In the genomic region with DNA sequence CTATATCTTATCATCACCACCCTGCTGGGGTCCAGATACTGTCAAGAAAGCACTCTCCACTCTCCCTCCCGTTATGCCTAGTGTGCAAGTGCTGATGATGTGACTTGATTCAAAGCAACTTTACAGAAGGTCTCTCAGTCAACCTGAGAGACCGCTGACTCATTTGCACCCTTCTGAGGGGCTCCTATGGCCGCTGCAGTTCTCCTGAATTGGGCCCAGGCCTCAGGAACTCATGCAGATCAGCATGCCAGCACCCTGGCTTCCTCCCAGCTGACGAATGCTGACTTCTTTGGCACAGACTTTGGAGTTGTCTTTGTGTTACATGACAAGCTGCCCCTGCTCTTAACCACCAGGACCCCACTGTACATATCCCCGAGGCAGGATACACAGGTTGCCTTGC, we compare ENCODE assay signal across 27 mouse cellular contexts. TPM values are rescaled to one million over a fixed set of nuclear protein-coding genes. Genes with fewer than 3 reads are reported as not detected.
DNase-seq lines count a peak whose midpoint lies in the region; ATAC-seq and TF ChIP-seq lines count a peak whose summit lies in the region.
"Had no signal": no experiment of that assay in that cellular context is flagged by ENCODE, and none has a peak within 500 bp of the region (broad histone marks: within the 10 kb centered on the region; RNA-seq: fewer than 3 reads in every experiment).

No protein-coding gene starts in this region.

- peak; percentile 61 for TF ChIP-seq EP300 in CH12.LX (IDR thresholded peaks at IDR 0.05; ENCODE audit: low read length)

- TF ChIP-seq CTCF in CH12.LX (conservative IDR thresholded peaks at IDR 0.05 in 1 of 2, IDR thresholded peaks at IDR 0.05 in 1 of 2; ENCODE audit: low read depth in 2 of 2, low read length in 2 of 2): no peak

- no peaks in the 10 kb centered on the region for H3K9me3 ChIP-seq in CH12.LX (replicated peaks; ENCODE audit: low read length)
- H3K9me3 ChIP-seq: G1E had no signal

- no peaks in the 10 kb centered on the region for H3K36me3 ChIP-seq in CH12.LX (replicated peaks in 1 of 2; ENCODE audit: control insufficient read depth in 1 of 2, insufficient read depth in 1 of 2, low read length in 1 of 2)
- H3K36me3 ChIP-seq: G1E had no signal

- dilution Hi-C loops in CH12.LX (cut with MboI; ENCODE audit: extremely low pct_ligation_motif_present, extremely low pct_unique_long_range_greater_than_20kb, low sequenced_read_pairs): no loop called here

- H3K79me2 ChIP-seq in CH12.LX (replicated peaks; ENCODE audit: control insufficient read depth, extremely low read depth, insufficient read depth, poor library complexity, severe bottlenecking): no peaks in the 10 kb centered on the region

- H3K4me1 ChIP-seq in CH12.LX (ENCODE audit: control insufficient read depth in 1 of 2, insufficient read depth in 2 of 2): peaks cover 3 to 13% of the 10 kb centered on the region in 2 experiments; a peak in 3 of 4 replicates

- H3K27me3 ChIP-seq in CH12.LX (replicated peaks): no peaks in the 10 kb centered on the region

- TF ChIP-seq RAD21 in CH12.LX (IDR thresholded peaks at IDR 0.05; ENCODE audit: low read depth, low read length): no peak

- DNase-seq in left cerebral cortex, postnatal 4 days: peak; percentile 20
- no peak for DNase-seq in left cerebral cortex, adult 18-20 months (ENCODE audit: low spot score in 2 of 2)
- DNase-seq in CH12.LX (ENCODE audit: extremely low read depth) (no peak), NIH3T3 (ENCODE audit: low read depth) (peak; percentile 57)
- peak; percentile 70 for DNase-seq in induced T-regulatory cell, adult 2 months (ENCODE audit: low read depth)
- no peak for DNase-seq in layer of hippocampus, postnatal 14 days (ENCODE audit: low spot score in 2 of 2)
- DNase-seq in urinary bladder, postnatal 10 days (ENCODE audit: low spot score): no peak
- DNase-seq: adrenal gland, adult 2 months; adrenal gland, adult 8-10 months; adrenal gland, postnatal 10 days; adrenal gland, postnatal 14 days; adrenal gland, postnatal 25 days; adrenal gland, postnatal 36 days; B cell, adult 2 months; cerebellum, adult 11 months; cerebellum, adult 11-12 months; cerebellum, adult 18-20 months; cerebellum, adult 2 months had no signal

- no peak overlapping the region for H3K4me3 ChIP-seq in CH12.LX (replicated peaks in 1 of 3; ENCODE audit: low read depth in 2 of 3, low read length in 2 of 3, poor library complexity in 1 of 3)

- H3K9ac ChIP-seq in CH12.LX (ENCODE audit: insufficient read depth, low read depth): no peak overlapping the region

- H3K27ac ChIP-seq in CH12.LX (ENCODE audit: insufficient read depth, low read depth): no peak overlapping the region

- intact Hi-C loops in left cerebral cortex, postnatal 4 days (cut with DNase I): loop anchor here (5.0 kb wide), 1 partner anchor 62 kb away; no protein-coding TSS in a partner anchor

- ATAC-seq in monocyte, adult 5-6 weeks (replicated peaks; ENCODE audit: insufficient number of reproducible peaks, low FRiP score, low TSS enrichment, poor library complexity, severe bottlenecking): no peak
- ATAC-seq: activated CD4-positive, CD25-positive, alpha-beta regulatory T cell, adult 4 months; CD4-positive, CD25-positive, alpha-beta regulatory T cell, adult 4 months; Patski had no signal

- in situ Hi-C loops in CH12.LX (cut with MboI; ENCODE audit: low pct_ligation_motif_present, low pct_unique_long_range_greater_than_20kb, low sequenced_read_pairs): no loop called here

- no peak overlapping the region for H3K4me2 ChIP-seq in CH12.LX (ENCODE audit: insufficient read depth, low read depth, poor library complexity, severe bottlenecking)

- no peak for TF ChIP-seq POLR2A in CH12.LX (IDR thresholded peaks at IDR 0.05; ENCODE audit: low read depth, low read length)

TF ChIP-seq in CH12.LX, 34 proteins besides CTCF, POLR2A, EP300 and RAD21:
- no peak for TF ChIP-seq NELFE (IDR thresholded peaks at IDR 0.05; ENCODE audit: low read depth, low read length)
- TF ChIP-seq PAX5 (IDR thresholded peaks at IDR 0.05; ENCODE audit: low read length): no peak
- 0 out of 2 replicates have a peak, but pooled peaks have one; percentile 23 for TF ChIP-seq TCF12 (IDR thresholded peaks at IDR 0.05; ENCODE audit: low read depth, low read length)
- no peak for TF ChIP-seq NRF1 (IDR thresholded peaks at IDR 0.05; ENCODE audit: low read depth, low read length)
- TF ChIP-seq JUN (IDR thresholded peaks at IDR 0.05; ENCODE audit: insufficient read depth, low read depth, low read length): no peak
- TF ChIP-seq BHLHE40 (IDR thresholded peaks at IDR 0.05; ENCODE audit: low read depth, low read length): peak; percentile 64
- no peak for TF ChIP-seq CHD2 (IDR thresholded peaks at IDR 0.05; ENCODE audit: low read length)
- no peak for TF ChIP-seq TBP (conservative IDR thresholded peaks at IDR 0.05; ENCODE audit: low read depth, low read length)
- no peak for TF ChIP-seq MAZ (IDR thresholded peaks at IDR 0.05; ENCODE audit: low read depth, low read length)
- TF ChIP-seq IRF4 (IDR thresholded peaks at IDR 0.05; ENCODE audit: low read depth, low read length): peak; percentile 78; the same call in 1 of the 2 replicates

RNA-seq across cellular contexts. Expression of a gene that starts 21.5 kb away (rescaled TPM):
- total RNA-seq in left cerebral cortex, postnatal 4 days (2021): under 1 TPM; 0.32 to 0.34 TPM
- total RNA-seq in left cerebral cortex, adult 18-20 months (2021): under 1 TPM; 0.33 to 0.56 TPM
- total RNA-seq in CH12.LX (2012; rRNA removed): 1.5 TPM in 2 replicates
- 5.0 and 6.3 TPM in 2 replicates for total RNA-seq in CH12.LX (2014; rRNA removed)
- 5.8 and 6.2 TPM in 2 replicates for polyA plus RNA-seq in CH12.LX (2012; ENCODE audit: insufficient read length, low read depth)
- total RNA-seq in layer of hippocampus, postnatal 14 days (2021): under 1 TPM; 0.64 to 0.85 TPM
- 25.6 to 67.0 TPM (median 29.1 TPM) in 3 replicates for total RNA-seq in monocyte, adult 5-6 weeks (2017)
- polyA plus RNA-seq: Patski had no signal

RNA-seq across cellular contexts. Expression of a gene that starts 28.9 kb away (rescaled TPM):
- under 1 TPM; 0.16 to 0.18 TPM for total RNA-seq in left cerebral cortex, postnatal 4 days (2021)
- total RNA-seq in left cerebral cortex, adult 18-20 months (2021): not detected
- total RNA-seq in CH12.LX (2012; rRNA removed) (not detected in 2 replicates), CH12.LX (2014; rRNA removed) (not detected in 2 replicates)
- polyA plus RNA-seq in CH12.LX (2012; ENCODE audit: insufficient read length, low read depth): not detected in 2 replicates
- total RNA-seq in layer of hippocampus, postnatal 14 days (2021): not detected
- total RNA-seq in monocyte, adult 5-6 weeks (2017): not detected in 3 replicates
- total RNA-seq: adrenal gland, adult 18-20 months; adrenal gland, adult 2 months; adrenal gland, adult 8-10 months; adrenal gland, postnatal 10 days; adrenal gland, postnatal 14 days; adrenal gland, postnatal 25 days; adrenal gland, postnatal 36 days; adrenal gland, postnatal 4 days; MEL had no signal
- polyA plus RNA-seq: adrenal gland, adult 2 months; brain, embryonic 14.5 days; cerebellum, adult 2 months; G1E; Patski had no signal

Comparison
In these comparisons a context has a peak if more than half of its experiments do, and no peak if none do; other contexts are left out.
1. DNase-seq: peak in left cerebral cortex, postnatal 4 days (single experiment), NIH3T3 (single experiment) and induced T-regulatory cell, adult 2 months (single experiment); none in left cerebral cortex, adult 18-20 months (0 of 2), CH12.LX (single experiment), layer of hippocampus, postnatal 14 days (0 of 2) and urinary bladder, postnatal 10 days (single experiment).